In the genomic region with DNA sequence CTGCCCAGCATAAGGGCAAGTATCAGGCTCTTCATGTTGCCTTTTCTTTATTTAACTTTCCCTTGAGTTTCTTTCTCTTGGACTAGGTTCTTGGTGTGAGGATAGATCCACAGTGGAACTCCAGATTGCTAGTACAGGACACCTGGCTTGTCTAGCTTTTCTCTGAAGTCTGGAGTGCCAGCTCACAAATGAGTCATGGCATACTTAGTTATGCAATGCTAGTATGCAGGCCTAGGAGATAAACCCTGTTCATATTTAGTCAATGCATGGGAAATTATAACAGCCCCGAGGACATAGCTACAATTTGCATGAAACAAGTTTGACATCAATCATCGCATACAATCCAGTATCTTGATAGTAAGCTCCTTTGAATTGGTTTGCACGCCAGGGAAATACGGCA, we compare ENCODE assay signal across 16 mouse cellular contexts.
DNase-seq lines count a peak whose midpoint lies in the region.
"Had no signal": no experiment of that assay in that cellular context is flagged by ENCODE, and none has a peak within 500 bp of the region (broad histone marks: within the 10 kb centered on the region; RNA-seq: fewer than 3 reads in every experiment).

No protein-coding gene starts in this region.

- peak; percentile 2 for DNase-seq in adrenal gland, adult 2 months
- no peak for DNase-seq in adrenal gland, postnatal 25 days
- DNase-seq in layer of hippocampus, adult 9-11 months: peak; percentile 14
- DNase-seq in layer of hippocampus, adult 11-12 months (ENCODE audit: low spot score): no peak
- DNase-seq in gonadal fat pad, adult 2 months (ENCODE audit: low read depth): peak; percentile 49
- DNase-seq in cerebellum, postnatal 14 days: no peak
- DNase-seq in left cerebral cortex, adult 11 months (ENCODE audit: low spot score): no peak
- DNase-seq: adrenal gland, postnatal 36 days; cerebellum, adult 11 months; cerebellum, adult 8-10 months; cerebellum, postnatal 25 days; gastrocnemius, postnatal 36 days; heart, adult 18-20 months; heart, postnatal 10 days; heart, postnatal 4 days; kidney, adult 11 months had no signal

Comparison
In these comparisons a context has a peak if more than half of its experiments do, and no peak if none do; other contexts are left out.
1. DNase-seq: peak in adrenal gland, adult 2 months (single experiment), layer of hippocampus, adult 9-11 months (single experiment) and gonadal fat pad, adult 2 months (single experiment); none in adrenal gland, postnatal 25 days (single experiment), layer of hippocampus, adult 11-12 months (single experiment), cerebellum, postnatal 14 days (0 of 2) and left cerebral cortex, adult 11 months (single experiment).